Mouse (Mus musculus): ENCODE results near the gene Lrrc8a. TPM values are rescaled to one million over a fixed set of nuclear protein-coding genes. Genes with fewer than 3 reads are reported as not detected.

The Lrrc8a gene
- polyA plus RNA-seq, 1 experiment = 32.4 TPM

DNA sequence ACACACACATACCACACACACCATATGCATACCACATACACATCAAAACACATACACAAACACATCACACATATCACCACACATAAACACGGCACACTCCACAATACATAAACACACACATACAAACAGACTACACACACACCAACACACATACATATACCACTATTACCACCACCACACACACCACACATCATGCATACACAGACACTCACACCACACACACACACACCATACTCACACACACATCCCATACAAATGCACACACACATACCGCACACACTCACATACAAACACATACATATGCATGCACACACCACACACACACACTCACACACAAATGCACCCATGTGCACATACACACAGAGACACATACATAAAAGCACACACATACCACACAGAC is 30.0 kb downstream of the Lrrc8a start:
- Histone ChIP-seq H3K4me3 (ENCODE audit: insufficient read depth, low read length) (no peak overlapping the region), H3K27ac (ENCODE audit: insufficient read depth, low read length) (0 out of 2 replicates have a peak overlapping the region, but pooled peaks have one; percentile 91), H3K4me1 (ENCODE audit: control insufficient read depth, insufficient read depth, low read length) (peaks cover 6% of the 10 kb centered on the region)
- TF ChIP-seq POLR2A (IDR thresholded peaks at IDR 0.05; ENCODE audit: extremely low read depth, insufficient read depth, low read length) (no peak), CTCF (IDR thresholded peaks at IDR 0.05; ENCODE audit: extremely low read depth, insufficient read depth, low read length) (no peak)

DNA sequence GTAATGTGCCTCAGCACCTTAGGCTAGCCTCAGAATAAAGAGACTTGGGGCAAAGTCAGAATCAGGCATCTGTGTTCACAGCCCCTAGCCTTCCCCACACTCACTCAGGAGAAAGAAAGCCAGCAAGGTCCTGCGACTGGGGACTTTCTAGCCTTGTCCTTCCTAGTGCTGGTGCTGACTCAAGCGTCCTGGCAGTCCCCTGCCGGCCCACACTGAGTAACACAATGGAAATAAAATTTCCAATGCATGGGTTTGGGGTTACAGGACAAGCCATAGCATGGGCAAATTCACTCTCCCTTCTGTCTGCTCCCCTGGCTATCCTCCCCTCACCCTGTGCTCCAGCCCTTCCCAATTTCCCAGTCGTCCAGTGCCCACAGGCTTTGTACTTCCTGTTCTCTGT is 30.9 kb downstream of the Lrrc8a start:
- TF ChIP-seq CTCF (IDR thresholded peaks at IDR 0.05; ENCODE audit: extremely low read depth, insufficient read depth, low read length) (no peak), POLR2A (IDR thresholded peaks at IDR 0.05; ENCODE audit: extremely low read depth, insufficient read depth, low read length) (no peak)
- H3K4me1 ChIP-seq (ENCODE audit: control insufficient read depth, insufficient read depth, low read length) = peaks cover 4% of the 10 kb centered on the region; the same call in 1 of the 2 replicates
- no peak overlapping the region for H3K4me3 ChIP-seq (ENCODE audit: insufficient read depth, low read length)
- H3K27ac ChIP-seq (ENCODE audit: insufficient read depth, low read length) = 0 out of 2 replicates have a peak overlapping the region, but pooled peaks have one; percentile 41

- H3K4me3 ChIP-seq (ENCODE audit: insufficient read depth, low read length) = no peak overlapping the region
- H3K4me1 ChIP-seq (ENCODE audit: control insufficient read depth, insufficient read depth, low read length) = peaks cover 4% of the 10 kb centered on the region; the same call in 1 of the 2 replicates
- TF ChIP-seq POLR2A (IDR thresholded peaks at IDR 0.05; ENCODE audit: extremely low read depth, insufficient read depth, low read length) (no peak), CTCF (IDR thresholded peaks at IDR 0.05; ENCODE audit: extremely low read depth, insufficient read depth, low read length) (no peak)
- H3K27ac ChIP-seq (ENCODE audit: insufficient read depth, low read length) = peak overlapping the region; percentile 29
These were observed 31.9 kb downstream of the Lrrc8a start for GRCm38 (mm10) chr2:30269241-30269990.

DNA sequence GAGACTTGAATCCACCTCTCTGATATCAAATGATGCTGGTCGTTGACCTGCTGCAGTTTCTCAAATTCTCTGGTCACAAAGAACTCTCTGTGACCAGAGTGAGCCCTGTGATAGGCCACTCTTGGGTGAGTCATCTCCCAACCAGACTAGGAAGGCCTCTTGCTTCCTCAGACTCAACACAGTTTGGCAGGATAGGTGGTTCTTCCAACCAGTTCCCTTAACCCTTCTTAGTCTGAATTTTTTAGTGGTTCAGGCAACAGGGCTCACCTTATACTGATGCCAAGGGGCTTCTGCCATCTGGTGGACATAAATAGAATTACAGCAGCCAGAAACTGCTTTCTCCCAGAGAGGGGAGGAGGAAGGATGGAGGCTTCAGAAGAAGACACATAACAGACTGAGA is 32.6 kb downstream of the Lrrc8a start:
- TF ChIP-seq POLR2A (IDR thresholded peaks at IDR 0.05; ENCODE audit: extremely low read depth, insufficient read depth, low read length) = no peak
- TF ChIP-seq CTCF (IDR thresholded peaks at IDR 0.05; ENCODE audit: extremely low read depth, insufficient read depth, low read length) = peak; percentile 79
- Histone ChIP-seq H3K4me3 (ENCODE audit: insufficient read depth, low read length) (no peak overlapping the region), H3K4me1 (ENCODE audit: control insufficient read depth, insufficient read depth, low read length) (peaks cover 2% of the 10 kb centered on the region; the same call in 1 of the 2 replicates), H3K27ac (ENCODE audit: insufficient read depth, low read length) (no peak overlapping the region)

DNA sequence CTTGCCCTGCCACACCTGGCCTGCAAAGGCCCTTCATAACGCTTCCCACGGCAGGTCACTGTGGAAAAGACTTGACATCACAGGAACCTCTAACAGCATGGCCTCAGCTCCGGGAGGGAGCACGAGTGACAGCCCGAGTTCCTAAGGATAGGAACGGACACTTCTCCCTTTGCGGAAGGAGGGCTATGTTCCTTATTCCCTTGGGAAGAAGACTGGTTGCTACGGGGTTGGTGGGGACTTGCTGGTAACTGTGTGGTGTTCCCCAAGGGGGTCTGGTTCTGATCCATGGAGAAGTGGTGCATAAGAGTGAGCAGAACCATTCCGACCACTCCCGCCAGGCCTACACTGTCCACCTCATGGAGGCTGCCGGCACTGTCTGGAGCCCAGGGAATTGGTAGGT is 43.2 kb downstream of the Lrrc8a start, which contains the start of gene Gm28038:
Gene Gm28038 (plus strand): TSS at position 301 of the 400 bp plus-strand sequence.
- H3K4me1 ChIP-seq (ENCODE audit: control insufficient read depth, insufficient read depth, low read length) = peaks cover 4% of the 10 kb centered on the region; the same call in 1 of the 2 replicates
- no peak within 1 kb of the TSS for H3K4me3 ChIP-seq (ENCODE audit: insufficient read depth, low read length)
- H3K27ac ChIP-seq (ENCODE audit: insufficient read depth, low read length) = no peak within 1 kb of the TSS
- no peak for TF ChIP-seq CTCF (IDR thresholded peaks at IDR 0.05; ENCODE audit: extremely low read depth, insufficient read depth, low read length)
- TF ChIP-seq POLR2A (IDR thresholded peaks at IDR 0.05; ENCODE audit: extremely low read depth, insufficient read depth, low read length) = no peak

DNA sequence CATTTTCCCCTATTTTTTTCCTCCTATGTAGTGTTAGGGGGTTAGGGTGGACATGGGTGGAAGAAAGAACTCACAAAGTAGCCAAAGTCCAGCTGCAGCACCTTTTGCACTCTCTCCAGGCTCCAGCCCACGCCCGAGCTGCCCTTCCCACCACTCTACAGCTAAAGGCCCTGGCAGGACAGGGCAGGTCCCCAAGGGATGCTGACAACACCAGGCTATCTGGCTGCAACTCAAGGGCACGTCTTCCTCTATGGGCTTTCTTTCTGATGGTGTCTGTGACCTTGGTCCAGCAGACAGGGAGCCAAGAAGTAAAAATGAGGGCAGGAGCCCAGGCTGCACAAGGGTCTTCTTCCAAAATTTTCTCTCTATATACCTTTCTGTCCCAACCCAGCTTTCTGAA is 44.1 kb downstream of the Lrrc8a start:
- H3K4me1 ChIP-seq (ENCODE audit: control insufficient read depth, insufficient read depth, low read length) = peaks cover 4% of the 10 kb centered on the region; the same call in 1 of the 2 replicates
- TF ChIP-seq POLR2A (IDR thresholded peaks at IDR 0.05; ENCODE audit: extremely low read depth, insufficient read depth, low read length) (no peak), CTCF (IDR thresholded peaks at IDR 0.05; ENCODE audit: extremely low read depth, insufficient read depth, low read length) (no peak)
- no peak overlapping the region for H3K4me3 ChIP-seq (ENCODE audit: insufficient read depth, low read length)
- H3K27ac ChIP-seq (ENCODE audit: insufficient read depth, low read length) = no peak overlapping the region

GRCm38 (mm10) chr2:30283193-30283592 is 45.7 kb downstream of the Lrrc8a start:
- Histone ChIP-seq H3K27ac (ENCODE audit: insufficient read depth, low read length) (no peak overlapping the region), H3K4me1 (ENCODE audit: control insufficient read depth, insufficient read depth, low read length) (peaks cover 4% of the 10 kb centered on the region; the same call in 1 of the 2 replicates), H3K4me3 (ENCODE audit: insufficient read depth, low read length) (no peak overlapping the region)
- TF ChIP-seq CTCF (IDR thresholded peaks at IDR 0.05; ENCODE audit: extremely low read depth, insufficient read depth, low read length) (no peak), POLR2A (IDR thresholded peaks at IDR 0.05; ENCODE audit: extremely low read depth, insufficient read depth, low read length) (no peak)

GRCm38 (mm10) chr2:30285004-30285403 is 47.5 kb downstream of the Lrrc8a start:
- no peak overlapping the region for H3K27ac ChIP-seq (ENCODE audit: insufficient read depth, low read length)
- peak overlapping the region; percentile 83; the same call in 1 of the 2 replicates for H3K4me3 ChIP-seq (ENCODE audit: insufficient read depth, low read length)
- H3K4me1 ChIP-seq (ENCODE audit: control insufficient read depth, insufficient read depth, low read length) = peaks cover 4% of the 10 kb centered on the region; the same call in 1 of the 2 replicates
- TF ChIP-seq CTCF (IDR thresholded peaks at IDR 0.05; ENCODE audit: extremely low read depth, insufficient read depth, low read length) (no peak), POLR2A (IDR thresholded peaks at IDR 0.05; ENCODE audit: extremely low read depth, insufficient read depth, low read length) (no peak)

DNA sequence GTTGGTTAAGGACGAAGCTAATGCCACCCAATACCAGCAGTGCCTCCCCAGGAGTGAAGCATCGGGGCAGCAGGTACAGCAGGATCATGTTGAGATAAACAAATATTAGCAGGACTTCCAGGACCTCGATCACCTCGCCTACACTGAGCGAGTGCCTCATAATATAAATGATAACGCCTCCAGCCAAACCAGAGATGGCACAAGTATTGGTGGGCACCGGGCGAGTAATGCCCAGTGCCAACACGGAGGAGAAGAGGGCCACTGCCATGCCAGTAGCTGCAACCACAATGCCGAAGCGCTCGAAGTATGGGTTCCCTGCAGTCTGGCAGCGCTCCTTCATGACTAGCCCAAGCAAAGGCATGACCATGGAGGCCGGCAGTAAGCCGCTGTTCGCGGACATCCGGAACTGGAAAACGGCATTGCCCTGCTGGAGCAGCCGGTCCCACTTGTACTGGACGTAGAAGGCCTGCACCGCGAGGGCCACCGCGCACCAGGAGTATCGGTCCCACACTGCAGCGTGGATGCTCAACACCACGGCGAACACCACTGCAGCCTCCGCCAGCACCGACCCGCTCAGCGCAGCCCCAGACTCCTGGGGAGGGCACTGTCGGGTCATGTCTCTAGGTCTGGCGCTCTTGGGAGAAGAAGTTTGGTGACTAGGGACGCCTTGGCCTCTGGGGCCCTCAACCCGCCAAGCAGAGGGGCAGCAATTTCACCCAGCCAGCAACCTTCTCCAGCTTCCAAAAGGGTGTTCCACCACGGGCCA is 48.1 kb downstream of the Lrrc8a start:
- Histone ChIP-seq H3K27ac (ENCODE audit: insufficient read depth, low read length) (no peak overlapping the region), H3K4me1 (ENCODE audit: control insufficient read depth, insufficient read depth, low read length) (peaks cover 4% of the 10 kb centered on the region; the same call in 1 of the 2 replicates), H3K4me3 (ENCODE audit: insufficient read depth, low read length) (peak overlapping the region; percentile 83)
- no peak for TF ChIP-seq POLR2A (IDR thresholded peaks at IDR 0.05; ENCODE audit: extremely low read depth, insufficient read depth, low read length)
- TF ChIP-seq CTCF (IDR thresholded peaks at IDR 0.05; ENCODE audit: extremely low read depth, insufficient read depth, low read length) = no peak

Measured in cortical plate, adult 2 months (tissue).